Mouse (Mus musculus): ENCODE data around the gene Gabra5.
A peak's percentile ranks its signal among the peaks of the same experiment; 100 is the strongest.

Gabra5 gene

DNA sequence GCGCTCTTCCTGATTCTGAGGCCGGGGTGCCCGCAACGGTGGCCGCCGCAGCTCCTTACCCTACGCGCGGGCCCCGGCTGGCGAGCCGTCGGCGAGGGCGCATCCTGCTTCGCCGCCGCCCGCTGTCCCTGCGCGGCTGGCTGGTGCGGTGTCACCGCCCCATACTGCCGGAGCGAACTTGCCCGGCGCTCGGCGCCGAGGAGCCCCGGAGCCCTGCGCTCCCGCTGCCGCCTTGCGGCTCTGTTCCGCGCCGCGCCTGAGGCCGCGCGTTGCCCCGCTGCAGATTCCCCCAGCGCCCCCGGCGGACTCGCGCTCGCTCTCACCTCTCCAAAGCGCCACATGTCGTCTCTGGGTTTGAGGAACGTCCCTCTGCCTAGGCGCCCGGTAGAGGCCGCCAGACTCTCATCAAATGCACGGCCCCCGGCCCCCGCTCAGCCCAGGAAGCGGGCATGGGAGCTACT, at the start of gene Gabra5:
TSS of gene Gabra5 (minus strand) at position 379 of the 461 bp plus-strand sequence.
- peak; percentile 83 to 84 for DNase-seq (ENCODE audit: low spot score in 2 of 2)

DNA sequence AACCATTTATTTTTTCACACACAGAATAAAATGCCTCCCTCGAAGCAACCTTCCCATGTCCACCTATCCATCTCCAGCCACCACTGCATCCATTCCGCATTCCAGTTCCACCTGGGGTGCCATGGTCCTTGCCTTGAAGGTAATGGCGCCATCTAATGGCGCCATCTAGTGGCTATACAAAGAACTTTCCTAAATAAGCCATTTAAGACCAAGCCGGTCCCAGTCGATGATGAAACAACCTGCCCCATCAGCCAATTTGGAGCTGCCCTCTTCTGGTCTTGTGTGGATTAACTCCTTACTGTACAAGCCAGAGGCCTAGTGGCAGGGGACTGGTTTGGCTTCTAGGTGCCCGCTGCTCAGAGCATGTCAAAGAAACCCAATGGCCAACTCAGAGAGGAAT, 28.7 kb upstream of the Gabra5 start:
- DNase-seq (ENCODE audit: low spot score in 2 of 2): no peak

DNA sequence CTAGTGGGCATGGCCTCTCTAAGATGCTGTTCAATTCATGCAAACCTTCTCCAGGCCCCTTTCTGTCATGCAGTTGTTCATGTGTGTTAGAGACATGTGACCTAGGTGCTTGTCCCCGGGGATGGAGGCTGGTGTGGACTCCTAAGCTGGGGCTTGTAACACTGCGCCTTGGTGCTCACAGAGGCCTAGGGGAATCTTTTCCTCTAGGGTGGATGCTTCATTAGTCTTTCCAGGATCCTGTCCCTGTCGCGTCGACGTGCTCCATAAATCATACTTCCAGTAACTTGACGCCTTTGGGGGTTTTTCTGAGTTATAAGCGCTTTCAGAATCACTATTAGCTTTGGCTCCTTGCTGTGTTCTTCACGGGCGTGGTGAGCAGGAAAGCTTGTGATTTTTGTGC, 22.8 kb upstream of the Gabra5 start:
- no peak for DNase-seq (ENCODE audit: low spot score in 2 of 2)

DNA sequence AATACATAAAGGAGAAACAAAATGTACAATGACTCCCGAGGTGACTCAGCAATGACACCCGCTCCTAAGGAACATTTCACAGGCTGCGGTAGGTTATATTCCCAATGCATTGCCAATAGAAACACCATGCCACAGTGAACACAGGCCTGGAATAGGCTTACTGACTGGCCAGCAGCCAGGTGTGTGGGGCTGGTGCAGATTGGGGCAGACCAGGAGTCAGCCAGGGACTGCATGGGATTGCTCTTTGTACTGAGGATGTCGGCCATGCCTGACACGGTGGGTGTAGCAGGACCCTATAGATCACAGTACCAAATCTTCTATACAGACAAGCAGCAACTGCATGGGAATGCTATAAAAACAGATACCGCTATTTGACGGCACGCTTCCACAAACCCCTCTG, 20.1 kb upstream of the Gabra5 start:
- DNase-seq (ENCODE audit: low spot score in 2 of 2): no peak

DNA sequence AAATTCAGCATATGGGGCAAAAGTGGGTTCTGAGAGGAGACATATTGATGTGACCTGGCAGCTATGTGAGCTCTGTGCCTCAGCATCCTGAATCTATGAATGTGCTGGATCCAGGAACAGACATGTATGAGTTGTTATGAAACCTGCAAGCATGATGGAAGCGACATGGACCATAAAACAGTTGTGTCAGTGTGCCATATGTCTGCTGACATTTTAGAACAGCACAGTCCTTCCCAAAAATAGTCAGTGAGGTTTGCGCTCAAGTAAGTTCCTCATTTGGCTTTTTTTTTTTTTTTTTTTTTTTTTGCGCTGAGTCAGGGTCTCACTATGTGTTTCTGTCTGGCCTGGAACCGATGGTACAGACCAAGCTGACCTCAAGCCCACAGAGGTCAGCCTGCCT, 19.6 kb upstream of the Gabra5 start:
- DNase-seq (ENCODE audit: low spot score in 2 of 2): no peak

DNA sequence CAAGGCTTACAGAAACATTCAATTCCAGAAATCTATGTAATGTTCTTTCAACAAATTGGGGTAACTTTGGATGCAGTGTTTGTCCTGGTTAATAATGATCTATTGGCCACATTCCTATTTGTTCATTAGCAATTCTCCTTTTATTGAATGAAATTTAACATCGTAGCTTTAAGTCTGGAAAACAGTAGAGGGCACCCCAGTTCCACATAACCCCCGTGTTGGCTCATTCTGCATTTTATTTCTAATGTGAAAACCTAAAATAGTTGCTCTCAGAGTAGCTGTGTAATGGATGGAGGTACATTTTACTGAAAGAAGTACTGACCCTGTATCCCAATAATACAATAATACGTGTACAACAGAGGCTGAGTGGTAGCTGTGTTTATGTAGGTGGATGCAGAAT, 3.1 kb upstream of the Gabra5 start:
- peak in 1 of 2 experiments; percentile 65 for DNase-seq (ENCODE audit: low spot score in 2 of 2)

DNA sequence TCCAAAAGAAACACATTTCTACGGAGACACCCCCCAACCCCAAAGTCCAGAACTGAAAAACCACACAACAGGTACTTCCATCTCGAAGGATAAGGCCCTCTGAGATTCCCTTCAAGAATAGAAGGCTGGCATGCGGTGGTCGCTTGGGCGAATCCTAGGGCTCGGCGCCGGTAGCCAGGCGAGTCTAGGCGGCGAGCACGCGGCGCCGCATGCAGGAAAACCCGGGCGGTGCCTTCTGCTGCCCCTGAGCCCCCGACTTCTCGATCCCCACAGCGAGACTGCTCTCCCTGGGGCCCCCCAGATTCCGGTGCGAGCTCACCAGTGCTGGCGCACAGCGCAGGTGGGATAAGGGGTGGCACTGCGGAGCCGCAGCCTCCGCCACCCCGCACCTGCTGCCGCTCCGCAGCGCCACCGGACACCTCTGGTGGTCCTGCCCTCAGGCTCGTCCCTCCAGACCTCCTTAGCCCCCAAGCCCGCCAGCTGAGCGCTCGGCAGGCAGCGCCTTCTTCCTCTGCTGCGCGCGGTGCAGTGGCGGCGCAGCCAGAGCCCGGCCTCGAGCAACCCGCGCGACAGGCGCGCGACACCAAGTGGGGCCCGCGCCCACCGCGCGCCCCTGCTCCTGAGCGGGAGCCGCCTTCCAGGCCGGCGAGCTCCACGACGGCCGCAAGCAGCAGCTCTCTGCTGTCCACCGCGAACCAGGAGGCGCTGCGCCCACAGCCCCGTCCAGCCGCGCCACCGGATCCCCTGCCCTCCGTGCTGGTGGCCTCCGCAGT, 813 bp downstream of the Gabra5 start:
- peak; percentile 53 to 61 for DNase-seq (ENCODE audit: low spot score in 2 of 2)

DNA sequence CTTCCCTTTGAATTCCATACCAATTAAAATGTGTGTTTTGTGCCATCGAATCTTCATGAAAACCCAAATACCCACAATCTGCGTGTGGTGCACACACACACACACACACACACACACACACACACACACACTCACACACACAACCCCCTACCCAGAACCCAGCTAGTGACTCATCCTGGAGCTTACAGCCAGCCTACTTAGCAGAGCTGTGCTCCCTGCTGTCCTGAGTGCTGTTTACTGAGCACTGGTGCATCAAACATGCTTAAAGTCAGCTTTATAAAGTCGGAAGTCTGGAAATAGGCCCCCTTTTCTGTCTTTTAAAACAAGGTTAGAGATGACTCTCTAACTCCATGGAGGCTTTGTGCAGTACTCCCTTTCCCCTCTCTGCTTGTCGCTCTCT, 7.0 kb downstream of the Gabra5 start:
- DNase-seq (ENCODE audit: low spot score in 2 of 2): no peak

DNA sequence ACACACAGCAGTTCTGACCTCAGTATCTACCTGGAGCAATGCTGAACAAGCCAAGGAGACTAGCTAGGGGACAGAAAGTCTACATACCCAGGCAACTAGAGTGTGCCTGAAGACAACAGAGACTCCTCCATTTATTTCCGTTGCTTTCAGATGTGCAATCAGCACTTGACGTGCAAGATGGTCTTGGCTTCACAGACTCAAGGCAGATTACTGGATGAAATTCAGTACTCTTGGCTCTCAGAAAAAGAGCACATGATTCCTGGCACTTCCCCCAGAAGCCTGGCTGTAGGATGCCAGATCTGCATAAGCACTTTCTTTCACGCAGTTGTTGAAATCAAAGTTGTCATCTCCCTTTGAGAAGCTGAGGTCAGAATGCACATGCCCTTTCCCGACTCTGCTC, 18.1 kb downstream of the Gabra5 start:
- peak; percentile 61 to 75 for DNase-seq (ENCODE audit: low spot score in 2 of 2)

DNA sequence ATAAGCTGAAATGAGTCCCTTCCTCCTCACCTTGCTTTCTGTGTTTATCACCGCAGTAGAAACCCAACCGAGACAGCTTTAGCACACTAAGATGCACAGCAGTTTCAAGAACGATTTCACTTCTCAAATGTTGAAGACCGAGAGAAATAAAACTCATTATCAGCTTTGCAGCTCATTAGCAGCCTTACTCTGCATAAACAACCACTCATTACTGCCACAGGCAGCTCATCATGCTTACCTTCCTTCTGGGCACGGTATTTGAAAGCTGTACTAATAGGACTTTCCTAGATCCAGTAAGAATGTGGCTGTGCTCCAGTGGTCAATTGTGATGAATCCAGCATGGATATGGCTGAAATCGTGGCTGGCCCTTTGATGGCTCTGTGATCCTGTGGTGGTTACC, 23.0 kb downstream of the Gabra5 start:
- no peak for DNase-seq (ENCODE audit: low spot score in 2 of 2)

DNA sequence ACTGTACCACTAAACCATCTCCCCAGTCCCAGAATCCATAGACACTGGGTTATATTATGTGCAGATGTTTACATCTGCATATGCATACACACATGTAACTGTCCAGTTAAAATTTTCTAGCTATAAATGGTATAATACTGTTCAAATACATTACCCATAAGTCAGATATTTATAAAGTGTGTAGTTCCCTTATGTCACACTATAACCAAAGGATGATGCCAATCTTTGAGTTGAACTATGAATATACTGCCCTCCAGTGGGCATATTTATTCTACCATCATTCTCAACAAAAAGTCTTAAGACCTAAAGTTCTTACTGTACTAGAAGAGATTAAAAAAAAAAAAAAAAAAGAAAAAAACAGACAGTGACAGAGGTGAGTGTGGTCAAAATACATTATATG, 27.0 kb downstream of the Gabra5 start:
- DNase-seq (ENCODE audit: low spot score in 2 of 2): no peak

DNA sequence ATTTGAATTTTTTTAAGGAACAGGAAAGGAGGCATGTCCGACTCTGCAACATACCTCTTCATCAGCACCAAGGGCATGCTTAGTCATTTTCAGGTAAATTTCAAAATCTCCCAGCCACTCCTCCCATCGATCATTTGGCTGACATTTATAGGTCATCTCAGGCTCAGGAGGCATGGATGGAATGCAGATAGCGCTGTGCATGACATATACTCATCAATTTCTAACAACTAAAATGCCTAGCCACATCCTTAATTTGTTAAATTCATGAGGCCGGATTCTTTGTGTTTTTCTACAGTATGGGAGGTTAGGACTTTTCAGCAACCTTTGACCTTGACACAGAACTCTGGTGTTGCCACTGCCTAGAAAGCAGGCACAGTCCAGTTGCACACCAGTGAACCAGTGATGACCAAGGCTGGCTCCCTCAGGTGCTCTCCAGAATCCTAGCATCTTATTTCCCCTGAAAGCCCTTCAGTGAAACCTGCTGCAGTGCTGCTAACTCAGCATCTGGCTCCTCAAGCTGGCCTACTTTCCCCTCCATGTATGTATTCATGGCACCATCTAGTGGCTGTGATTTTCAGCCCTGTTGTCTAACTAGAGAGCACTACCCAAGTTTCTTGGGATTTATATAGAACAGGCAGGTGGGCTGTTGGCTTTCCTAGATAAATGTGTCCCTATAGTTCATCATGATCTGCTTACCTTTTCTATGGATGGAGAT, 35.9 kb downstream of the Gabra5 start:
- peak; percentile 85 to 87 for DNase-seq (ENCODE audit: low spot score in 2 of 2)

DNA sequence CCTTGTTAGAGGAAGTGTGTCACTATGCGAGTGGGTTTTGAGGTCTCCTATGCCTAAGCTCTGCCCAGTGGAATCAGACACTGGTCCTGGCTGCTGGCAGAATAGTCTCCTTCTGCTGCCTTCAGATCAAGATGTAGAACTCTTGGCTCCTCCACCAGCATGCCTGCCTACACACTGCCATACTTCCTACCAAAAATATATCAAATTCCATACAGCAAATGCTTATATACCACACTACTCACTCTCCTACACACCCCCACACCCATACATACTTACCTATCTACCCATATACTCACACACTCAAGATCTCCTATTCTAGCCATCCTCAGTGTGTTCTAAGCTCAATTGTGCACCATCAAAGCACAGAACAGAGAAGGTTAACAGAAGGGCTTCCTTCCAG, 38.5 kb downstream of the Gabra5 start:
- no peak for DNase-seq (ENCODE audit: low spot score in 2 of 2)

DNA sequence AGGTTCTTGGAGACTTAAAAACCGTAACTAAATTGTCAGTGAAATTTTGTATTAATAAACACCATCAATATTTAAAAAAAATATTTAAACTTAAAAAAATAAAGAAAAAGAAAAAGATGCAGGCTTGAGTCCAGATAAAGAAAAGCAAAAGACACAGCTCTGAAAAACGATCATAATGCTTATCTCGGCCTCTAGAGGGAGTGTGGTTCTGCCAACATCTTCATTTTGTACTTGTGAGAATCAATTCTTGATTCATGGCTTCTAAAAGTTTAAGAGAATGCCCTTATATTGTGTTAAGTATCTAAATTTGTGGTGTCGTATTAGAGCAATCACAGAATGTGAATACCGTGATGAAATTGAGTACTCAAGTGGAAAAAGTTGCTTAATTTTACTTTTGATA, 49.5 kb downstream of the Gabra5 start:
- no peak for DNase-seq (ENCODE audit: low spot score in 2 of 2)

DNA sequence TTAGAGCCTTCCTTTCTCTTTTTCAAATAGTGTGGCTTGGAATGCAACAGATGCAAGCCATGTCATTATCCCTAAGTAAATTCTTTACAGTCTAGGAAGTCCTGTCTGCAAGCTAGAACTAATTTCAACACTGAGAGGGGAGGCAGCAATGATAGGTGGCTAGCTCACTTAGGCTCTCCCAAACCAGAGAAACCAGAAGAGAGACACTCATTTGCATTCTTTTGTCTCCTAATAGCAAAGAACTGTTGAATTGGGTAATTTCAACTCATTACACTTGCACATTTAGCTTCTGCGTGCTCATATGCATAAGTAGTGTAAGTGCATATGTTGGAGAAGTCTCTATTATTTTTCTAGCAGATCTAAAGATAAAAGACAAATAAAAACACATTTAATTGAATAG, 61.6 kb downstream of the Gabra5 start:
- DNase-seq (ENCODE audit: low spot score in 2 of 2): no peak

DNA sequence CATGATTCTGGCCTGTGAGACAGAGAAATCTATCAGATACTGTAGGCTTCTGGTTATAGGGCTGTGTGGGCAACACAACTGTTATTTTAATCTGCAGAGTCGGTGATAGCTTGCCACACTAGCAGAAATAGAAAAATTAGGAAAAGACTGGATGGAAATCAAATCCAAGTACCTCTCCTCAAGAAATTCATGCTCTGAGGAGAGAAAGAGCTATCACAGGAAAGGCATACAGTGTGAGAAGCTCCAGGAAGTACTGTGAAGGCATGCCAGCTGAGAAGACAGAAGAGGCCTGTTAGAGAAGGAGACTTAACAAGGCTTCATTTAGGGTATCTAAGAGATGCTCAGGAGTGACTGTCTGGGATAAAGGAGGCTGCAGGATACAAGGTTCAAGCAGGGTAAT, 87.2 kb downstream of the Gabra5 start:
- DNase-seq (ENCODE audit: low spot score in 2 of 2): no peak

DNA sequence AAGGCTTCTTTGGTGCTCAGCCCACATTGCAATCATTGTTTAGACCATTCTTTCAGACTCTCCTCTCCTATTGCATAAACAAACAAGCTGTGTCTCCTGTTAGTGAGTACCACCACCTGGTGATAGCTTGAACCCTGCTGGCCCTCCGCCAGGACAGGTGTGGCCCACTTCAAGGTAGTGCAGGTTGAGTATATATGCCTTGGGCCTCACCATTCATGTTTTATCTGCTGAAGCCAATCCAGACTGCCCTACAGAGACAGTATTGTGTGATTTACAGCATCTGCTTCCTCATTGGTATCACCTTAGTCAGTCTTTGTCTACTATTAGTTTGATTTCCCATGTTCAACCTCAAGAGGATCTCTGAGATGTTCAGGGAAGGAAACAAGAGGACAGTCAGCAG, 88.8 kb downstream of the Gabra5 start:
- DNase-seq (ENCODE audit: low spot score in 2 of 2): no peak

DNA sequence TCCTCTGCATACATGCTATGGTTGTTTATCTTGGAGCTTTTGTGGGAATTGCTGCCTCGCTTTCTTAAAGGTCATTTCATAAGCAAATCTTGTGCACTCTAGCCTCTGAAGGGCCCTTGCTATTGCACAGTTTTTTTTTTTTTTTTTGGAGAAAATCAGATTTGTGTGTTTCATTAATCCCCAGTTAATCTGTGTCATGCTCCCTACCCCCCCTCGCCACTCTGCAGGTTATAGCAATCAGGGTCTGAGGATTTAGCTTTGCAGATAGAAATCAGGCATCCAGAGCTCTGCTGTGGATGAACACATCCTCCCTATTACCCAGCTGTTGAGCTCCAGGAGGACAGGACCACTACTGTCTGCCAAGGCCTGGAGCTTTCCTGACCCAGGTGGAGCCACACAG, 90.5 kb downstream of the Gabra5 start, which contains the start of gene Gabrb3:
TSS of gene Gabrb3 (plus strand) at position 301 of the 400 bp plus-strand sequence.
- DNase-seq (ENCODE audit: low spot score in 2 of 2): no peak

DNA sequence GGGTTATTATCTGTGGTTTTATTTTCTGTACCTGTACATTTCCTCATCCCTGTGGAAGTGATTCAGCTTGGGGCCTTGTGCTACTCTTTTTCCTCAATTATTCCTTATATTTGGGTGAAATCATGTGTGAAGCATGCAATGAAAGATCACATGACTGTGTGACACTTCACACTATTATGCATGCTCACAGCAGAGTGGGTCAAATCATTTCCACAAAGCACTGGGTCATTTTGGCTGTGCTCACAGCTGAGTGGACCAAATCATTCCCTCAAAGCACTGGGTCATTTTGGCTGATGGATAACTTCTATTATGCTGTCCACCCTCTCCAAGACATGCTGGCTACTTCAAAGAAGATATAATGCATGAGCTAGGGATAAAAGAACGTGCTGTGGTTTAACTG, 97.0 kb downstream of the Gabra5 start:
- DNase-seq (ENCODE audit: low spot score in 2 of 2): no peak

DNA sequence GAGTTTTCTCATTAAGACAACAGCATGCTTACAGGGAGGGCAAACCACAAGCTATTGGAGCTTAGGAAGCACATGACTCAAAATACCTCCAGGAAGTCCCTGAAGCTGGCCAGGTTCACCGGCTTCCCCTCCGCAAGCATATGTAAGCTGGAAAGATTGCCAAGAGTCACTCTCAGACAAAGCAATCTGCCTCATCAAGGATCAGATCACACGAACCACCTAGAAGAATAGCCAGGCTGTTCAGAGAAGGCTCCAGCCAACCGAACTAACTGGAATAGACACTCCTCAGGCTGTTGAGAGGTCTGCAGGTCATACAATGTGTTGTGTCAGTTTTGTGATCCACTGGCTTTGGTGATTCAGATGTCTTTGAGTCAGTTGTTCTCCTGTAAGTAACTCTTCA, 98.7 kb downstream of the Gabra5 start:
- DNase-seq (ENCODE audit: low spot score in 2 of 2): no peak

DNA sequence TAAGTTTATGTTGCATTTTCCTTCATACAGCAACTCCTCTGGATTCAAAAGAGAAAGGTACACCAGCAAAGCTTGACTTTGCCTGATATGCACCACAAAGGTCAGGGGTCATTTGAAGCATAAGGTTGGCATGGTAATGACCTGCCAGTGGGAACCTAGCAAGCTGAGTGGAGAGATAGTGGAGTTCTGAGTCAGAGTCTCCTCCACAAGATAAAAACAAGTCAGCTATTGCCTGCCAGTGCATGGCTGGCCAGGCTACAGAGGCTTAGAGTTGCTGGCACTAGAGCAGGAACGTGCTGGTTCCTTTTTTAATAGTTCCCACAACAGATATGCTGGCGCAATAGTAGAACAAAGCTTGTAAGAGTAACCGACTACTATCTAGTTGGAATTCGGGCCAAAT, 116.3 kb downstream of the Gabra5 start:
- DNase-seq (ENCODE audit: low spot score in 2 of 2): no peak

DNA sequence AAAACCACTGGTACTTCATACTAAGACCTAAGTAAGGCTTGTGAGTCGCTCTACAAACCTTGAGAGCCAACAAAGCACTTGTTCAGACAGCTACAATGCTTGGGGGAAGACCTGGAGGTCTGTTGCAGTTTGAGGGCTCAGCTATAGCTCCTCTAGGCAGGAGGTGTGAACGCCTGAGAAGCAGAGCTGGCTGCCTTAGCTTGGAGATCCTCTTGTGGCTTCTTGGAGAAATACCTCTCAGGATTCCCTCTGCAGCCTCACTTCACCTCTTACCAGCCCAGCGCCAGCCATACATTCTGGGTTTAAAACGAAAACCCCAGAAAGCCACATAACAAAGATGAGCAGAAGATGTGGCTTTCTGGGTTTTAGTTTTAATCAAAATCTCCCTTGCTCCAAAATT, 119.8 kb downstream of the Gabra5 start:
- DNase-seq (ENCODE audit: low spot score in 2 of 2): peak; percentile 51 to 58

DNA sequence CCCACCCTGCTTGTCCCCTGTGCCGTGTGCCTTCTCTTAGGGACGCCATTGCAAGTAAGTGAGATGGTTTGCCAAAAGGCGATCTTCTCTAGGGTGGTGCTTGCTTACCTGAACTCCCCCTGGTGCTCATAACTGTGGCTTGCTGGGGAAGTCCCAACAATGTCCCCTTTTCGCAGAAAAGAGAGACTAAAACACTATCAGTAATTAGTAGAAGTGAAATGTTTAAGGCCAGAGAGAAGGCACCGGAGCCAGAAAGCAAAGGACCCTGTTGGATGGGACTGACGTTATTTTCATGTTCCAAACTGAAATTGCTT, 122.6 kb downstream of the Gabra5 start:
- no peak for DNase-seq (ENCODE audit: low spot score in 2 of 2)
